Mouse (Mus musculus): ENCODE data around the gene Mcu.

Mcu gene

DNA sequence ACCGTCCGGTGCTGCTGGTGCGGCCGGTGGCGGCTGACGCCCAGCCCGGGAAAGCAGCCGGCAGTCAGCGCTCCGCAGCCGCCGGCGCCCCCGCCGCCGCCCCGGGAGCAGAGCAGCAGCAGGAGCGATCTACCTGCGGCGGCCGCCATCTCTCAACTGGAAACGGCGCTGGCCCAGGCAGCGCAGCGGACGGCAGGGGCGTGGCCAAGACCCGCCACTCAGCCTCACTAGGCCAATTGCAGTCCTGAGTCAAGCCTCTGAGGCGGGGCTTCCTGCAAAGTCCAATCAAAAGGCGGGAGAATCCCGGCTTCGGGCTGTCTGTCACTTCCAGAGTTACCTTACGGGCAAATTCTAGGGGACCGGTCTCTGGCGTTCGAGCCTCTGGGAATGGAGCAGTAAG, at the start of gene Mcu:
TSS of gene Mcu (minus strand) at position 171 of the 400 bp plus-strand sequence.
- DNase-seq, result peak; percentile 96

DNA sequence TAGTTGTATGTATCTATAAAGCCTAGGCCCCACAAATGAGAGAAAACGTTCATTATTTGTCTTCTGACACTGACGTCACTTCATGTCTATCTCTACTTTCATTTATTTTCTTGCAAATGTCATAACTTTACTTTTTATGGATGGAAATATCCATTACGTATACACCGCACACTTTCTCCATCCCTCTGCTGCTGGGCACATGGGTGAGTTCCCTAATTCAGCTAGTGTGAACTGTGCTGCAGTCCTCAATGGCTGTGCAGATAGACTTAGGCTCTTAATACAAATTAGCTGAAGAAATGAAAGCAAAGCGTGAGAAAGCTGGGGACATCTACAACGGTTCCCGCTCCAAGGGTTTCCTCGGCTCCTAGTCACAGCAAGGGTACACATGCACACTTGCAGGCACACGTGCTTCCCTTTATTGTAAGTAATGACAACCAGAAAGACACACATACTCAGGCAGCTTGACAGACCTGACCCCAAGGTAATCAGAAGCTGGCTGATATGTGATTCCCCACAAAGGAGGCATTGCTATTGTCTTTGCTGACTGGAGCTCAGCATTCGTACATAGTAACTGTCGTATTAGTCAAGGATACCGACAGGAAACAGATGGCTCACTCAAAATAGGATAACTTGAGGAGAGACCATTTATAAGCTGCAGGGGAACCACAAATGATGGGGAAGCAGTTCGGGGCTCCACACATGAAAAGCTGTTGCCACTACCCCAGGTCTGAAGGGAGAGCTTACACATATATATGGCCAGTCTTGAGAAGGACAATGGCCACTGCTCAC, 49.2 kb upstream of the Mcu start:
- no peak for DNase-seq

DNA sequence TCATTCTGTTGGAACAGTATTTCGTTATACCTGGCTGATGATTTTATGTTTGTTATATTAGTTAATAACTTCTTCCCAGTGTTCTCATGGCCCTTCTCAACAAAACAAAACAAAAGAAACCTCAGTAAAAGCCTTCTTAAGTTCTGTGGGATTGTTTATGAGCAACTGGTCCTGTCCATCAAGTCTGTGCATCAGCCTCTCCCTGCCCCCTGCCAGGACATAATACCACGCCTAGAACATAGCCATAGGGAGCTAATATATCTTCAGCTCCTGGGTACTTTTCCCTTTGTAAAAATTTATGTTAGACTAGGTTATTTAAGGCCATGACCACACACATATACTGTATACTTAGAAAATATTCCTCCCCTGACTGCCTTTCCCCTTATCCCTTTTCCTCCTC, 48.3 kb upstream of the Mcu start:
- DNase-seq, result no peak

DNA sequence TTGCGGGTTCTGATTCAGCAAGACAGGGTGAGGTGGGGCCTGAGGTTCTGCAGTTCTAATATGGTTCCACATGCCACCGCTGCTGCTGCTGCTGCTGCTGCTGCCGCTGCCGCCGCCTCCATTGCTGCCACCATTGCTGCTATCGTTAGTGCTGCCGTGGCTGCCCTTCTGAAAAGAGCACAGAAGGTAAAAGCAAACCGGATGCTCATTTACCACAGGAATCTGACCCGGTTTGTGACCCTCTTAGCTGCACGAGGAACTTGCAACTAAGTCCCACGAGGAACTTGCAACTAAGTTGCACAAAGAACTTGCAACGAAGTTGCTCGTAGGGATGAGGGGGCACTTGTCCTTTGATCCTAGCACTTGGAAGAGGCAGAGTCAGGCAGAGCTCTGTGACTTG, 40.3 kb upstream of the Mcu start:
- no peak for DNase-seq

DNA sequence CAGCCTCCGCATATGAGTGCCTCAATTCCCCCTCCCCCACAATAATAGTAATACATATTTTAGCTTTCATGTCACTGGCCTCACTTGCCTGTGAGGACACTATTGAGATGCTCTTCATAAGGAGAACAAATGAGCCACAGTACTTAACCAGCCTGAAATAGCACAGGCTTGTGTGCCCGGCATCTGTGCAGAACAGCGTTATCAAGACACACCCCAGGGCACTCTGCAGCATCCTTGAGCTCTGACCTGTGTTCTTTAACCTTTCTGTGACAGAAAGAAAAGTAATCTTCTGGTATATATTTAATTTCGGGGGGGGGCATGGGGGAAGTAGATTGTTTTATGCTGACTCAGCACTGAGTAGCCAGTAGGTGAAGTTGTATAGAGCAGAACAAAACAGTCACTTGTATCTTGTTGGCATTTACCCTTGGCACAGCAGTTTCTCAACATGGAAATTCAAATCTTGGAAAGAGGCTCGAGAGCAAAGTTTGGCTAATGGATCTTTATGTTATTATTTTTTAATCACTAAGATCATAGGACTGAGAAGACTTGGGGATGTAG, 30.4 kb upstream of the Mcu start:
- DNase-seq, result no peak

DNA sequence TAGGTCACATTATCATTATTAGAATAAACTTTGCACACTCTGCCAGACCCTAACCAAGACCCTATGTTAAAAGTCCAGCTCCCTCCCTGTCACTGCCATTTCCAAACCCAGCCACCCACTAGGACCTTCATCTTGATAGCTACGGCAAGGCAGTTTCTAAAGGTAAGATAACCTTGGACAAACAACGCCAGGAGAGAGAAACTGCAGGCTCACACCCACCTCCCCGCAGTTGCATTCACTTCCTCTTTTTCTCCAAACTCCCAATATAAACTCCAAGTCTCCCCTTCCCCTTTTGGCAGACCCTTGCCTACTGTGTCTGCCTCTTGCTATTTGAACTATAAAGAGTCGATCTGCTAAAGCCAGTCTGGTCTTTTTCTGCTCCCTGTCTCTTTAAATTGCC, 28.7 kb upstream of the Mcu start:
- DNase-seq, result no peak

DNA sequence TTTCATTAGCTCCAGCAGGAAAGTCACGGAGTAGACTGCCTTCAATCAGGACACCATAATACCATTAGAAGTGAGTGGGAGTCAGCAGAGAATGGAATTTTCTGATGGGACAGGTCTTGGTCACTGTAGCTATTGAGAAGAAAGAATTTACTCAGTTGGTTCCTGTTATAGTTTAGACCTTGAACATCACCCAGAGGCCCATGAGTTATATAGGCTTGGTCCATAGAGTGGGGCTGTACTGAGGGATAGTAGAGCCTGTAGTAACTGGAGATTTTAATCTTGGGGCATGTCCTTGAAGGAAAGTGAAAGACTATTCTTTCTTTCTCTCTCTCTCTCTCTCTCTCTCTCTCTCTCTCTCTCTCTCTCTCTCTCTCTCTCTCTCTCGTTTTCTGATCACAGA, 28.2 kb upstream of the Mcu start:
- no peak for DNase-seq

DNA sequence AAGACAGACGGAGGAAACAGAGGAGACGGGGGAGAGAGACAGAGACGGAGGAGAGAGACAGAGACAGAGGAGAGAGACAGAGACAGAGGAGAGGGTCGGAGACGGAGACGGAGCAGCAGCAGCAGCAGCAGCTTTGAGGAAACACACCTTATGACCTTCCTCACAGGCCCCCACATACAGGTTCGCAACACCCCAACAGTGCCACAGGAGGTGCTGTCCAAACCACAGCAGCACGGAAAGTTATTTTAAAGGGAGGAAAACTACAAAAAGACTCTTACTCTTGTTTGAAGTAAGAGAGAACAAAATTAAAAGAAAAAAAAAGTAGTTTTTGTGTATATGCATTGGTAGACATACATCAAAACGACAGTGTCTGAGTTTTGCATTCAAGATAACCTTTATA, 27.2 kb upstream of the Mcu start:
- DNase-seq, result no peak

DNA sequence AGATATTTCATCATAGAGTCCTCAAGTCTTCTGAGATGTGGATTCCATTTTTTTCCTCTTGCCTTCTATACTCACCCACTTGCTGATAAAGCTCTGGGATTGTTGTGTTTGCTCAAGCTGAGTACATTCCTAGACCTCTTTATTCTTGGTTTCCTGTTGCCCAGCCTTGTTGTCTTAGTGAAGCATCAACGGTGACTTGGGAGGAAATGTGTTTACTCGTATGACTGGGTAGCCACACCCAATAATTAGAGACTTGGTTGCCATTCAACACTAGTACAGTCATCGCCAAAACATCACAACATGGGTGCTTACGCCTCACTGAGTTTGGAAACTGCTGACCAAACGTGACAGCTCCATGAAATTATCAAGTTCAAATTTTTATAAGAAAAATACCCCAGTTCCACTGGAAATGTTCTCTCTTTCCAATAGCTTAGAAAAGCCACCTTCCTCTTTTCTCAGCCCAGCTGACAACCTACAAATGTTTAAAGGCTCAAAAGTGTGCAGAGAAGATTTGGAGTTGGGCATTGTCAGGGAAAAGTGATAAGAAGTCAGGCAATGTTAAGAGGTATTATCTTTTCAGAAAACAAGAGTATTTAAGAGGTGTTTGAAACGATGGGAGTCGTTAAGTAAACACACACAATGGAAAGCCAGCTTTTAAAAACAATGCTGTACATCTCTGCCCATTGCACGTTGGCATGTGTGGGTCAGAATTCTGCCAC, 26.3 kb upstream of the Mcu start:
- DNase-seq, result no peak

DNA sequence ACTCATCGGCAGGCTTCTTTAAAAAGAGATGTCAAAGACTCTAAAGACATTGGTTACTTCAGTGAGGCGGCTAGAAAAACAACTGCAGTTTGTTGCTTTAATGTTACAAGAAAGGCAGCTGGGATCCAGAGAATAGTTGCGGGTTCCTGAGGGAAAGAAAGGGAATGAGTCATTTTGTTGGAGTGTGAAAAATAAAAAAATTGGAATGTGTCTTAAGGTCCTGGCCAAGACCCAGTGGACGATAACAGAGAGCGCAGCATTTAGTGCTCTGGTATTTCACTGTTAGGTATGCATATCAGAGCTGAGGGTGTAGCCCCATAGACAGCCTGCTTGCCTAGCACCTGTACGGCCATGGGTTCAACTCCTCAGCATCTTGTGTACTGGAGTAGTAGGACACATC, 22.1 kb upstream of the Mcu start:
- DNase-seq, result no peak

DNA sequence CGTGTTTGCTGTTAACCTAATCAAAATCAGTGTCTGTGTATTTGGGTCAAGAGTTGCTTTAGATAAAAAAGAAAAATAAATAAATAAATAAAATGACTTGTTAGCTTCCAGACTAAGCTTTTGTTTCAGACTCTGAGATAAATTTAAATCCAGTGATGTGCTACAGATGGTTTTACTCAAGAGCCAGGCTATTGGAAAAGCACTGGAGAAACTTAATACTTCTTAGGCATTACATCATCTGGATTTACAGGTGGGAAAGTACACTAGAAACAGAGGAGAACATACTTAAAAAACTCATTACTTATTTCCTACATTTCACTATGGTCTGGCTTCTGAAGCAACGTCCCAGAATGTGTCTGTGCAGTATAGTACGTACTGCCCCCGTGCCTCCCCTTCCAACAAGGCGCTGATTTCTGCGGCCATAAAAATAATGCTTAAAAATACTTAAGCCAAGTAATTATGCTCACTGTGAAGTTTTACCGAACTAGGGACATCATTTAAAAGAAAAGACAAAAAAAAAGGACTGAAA, 21.2 kb upstream of the Mcu start:
- no peak for DNase-seq

DNA sequence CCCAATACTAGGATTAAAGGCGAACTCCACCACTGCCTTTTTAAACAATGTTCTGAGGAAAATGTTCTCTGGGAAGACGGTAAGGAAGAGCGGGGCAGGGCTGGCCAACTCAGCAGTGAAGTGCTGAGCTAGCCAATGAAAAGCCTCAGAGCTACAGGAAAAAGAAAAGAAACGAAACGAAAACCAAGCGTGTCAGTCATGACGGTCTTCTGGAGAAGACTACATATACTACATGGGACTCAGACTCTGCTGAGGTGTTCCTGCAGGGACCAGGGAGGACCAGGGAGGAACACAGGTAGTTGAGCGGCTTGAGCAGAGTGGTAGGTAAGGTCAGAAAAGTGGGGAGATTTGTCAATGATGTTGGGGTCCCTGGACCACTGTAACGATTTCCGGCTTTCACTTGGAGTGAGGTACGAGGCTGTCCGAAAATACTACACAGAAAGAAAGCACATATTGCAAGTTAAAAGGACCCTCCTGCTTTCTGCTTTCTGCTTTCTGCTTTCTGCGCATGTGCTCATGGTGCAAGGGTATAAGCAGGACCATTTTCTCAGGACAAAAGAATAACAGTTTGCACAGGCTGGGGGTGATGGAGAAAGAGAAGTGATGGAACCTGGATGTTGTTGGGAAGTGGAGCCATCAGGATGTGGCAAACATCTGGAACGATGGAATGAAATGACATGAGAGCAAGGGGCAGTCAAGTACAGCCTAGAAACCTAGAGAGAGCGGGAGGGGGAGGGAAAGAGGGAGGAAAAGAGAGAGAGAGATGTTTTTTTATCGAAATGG, 20.4 kb upstream of the Mcu start:
- DNase-seq, result no peak

DNA sequence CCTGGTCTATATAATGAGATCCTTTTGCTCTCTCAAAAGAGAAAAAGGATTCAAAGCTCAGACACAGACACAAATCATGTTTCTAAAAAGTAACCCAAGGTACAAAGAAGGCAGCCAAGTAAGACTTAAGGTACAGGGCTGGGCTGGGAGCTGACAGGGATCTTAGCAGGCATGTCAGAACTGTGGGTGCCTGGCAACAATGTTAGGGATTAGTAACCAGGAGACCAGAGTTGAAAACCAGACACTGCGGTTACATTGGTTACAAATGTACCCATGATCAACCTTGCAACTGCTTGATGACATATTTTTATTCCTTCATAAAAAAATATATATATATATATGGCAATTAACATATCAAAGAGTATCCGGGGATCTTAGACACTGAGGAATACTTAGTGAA, 19.6 kb upstream of the Mcu start:
- no peak for DNase-seq

DNA sequence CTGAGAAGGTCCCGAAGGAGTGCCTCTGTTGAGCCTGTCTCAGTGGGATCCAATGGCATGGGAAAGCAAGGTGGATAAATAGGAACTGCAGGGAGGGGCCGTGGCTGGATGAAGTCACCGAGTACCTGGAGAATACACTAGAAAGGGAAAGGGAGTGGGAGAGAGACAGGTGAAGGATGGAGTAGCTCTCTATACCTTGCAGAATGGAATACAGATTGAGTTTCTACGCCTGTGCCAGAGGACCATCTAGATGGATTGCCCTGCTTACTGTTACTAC, 13.0 kb upstream of the Mcu start:
- DNase-seq, result no peak

DNA sequence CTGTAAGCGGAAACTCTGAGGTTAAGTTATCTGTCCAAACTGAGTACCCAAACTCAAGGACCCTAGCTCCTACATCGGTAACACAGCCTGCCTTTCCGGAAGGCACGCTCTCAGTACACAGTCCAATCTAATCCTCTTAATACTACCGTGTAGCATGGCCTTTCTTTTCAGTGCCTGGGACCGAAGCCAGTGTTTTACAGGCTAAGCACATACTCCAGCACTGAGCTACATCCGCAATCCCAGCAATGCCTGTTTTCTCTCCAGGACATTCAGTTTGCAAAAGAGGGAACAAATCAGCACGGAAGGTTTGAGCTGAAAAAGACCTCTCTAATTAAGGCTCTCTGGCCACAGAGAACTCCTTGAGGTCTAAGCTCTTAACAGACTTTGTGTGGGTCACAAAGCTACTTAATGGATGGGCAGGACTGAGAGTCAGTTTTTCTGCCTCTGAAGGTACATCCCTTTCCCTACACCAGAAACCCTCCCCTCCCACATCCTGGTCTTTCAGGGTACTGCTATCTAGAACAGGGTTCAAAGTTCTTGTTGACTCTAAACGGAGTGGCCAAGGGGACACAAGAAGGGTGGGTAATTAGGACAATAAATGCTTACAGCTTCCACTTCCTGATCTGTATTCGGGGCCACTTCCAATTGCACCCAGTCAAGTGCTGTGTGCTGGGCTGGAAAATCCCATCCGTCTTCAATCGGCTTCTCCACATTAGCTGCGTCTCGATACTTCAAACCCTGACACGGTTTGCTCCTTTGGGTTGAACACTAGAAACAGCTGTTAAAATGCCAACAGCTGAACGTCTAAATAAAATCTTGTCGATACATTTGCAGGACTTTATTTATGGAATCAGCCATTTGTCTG, 12.4 kb upstream of the Mcu start:
- DNase-seq, result no peak

DNA sequence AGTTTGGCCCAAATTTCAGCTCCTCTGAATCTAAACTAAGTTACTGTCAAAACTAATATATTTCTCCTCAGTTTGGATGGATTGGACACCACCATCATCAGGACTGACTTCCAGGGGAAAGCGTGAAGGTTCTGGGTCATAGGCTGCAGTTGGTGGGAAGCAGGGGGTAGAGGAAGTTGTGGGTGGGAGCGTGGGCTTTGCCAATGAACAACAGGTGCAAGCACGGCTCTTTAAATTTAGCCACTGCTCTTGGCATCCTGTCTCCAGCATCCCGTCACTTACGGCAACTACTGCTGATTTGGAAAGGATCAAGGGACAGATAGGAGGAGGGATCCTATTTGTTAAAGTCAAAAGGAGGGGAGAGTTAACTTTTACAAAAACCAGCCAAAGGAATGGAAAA, 7.0 kb upstream of the Mcu start:
- no peak for DNase-seq

DNA sequence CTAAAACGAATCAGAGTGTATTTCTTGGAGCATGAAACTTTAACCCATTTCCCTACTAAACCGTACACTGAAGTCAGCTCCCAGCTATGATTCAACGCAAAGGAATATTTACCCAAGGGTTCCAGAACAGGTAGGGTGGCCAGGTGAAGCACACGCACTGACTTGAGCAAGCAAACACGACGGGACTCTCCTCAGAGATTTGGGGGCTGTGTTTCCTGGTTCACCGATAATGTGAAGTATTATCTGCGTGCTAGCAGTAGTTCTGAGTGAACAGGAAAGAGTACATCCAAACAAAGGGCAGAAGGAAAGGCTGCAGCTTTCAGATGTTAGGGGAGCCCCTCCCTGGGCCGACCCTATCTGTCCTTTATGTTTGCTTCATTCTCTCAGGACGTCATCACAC, 4.9 kb upstream of the Mcu start:
- DNase-seq, result no peak

DNA sequence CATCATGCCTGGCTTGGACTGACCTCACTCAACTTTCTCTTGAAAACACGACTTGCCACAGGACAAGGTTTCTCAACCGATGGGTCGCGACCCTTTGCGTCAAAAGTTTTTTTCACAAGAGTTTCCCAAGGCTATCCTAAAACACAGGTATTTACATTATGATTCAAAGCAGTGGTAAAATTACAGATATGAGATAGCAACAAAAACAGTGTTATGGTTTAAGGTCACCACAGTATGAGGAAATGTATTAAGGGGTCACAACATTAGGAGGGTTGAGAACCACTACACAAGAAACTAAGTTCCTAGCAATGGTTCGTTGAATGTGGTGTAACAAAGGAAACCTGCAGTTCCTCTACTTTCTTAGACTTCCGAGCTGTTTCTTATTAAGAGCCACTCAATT, 1.3 kb upstream of the Mcu start:
- no peak for DNase-seq

DNA sequence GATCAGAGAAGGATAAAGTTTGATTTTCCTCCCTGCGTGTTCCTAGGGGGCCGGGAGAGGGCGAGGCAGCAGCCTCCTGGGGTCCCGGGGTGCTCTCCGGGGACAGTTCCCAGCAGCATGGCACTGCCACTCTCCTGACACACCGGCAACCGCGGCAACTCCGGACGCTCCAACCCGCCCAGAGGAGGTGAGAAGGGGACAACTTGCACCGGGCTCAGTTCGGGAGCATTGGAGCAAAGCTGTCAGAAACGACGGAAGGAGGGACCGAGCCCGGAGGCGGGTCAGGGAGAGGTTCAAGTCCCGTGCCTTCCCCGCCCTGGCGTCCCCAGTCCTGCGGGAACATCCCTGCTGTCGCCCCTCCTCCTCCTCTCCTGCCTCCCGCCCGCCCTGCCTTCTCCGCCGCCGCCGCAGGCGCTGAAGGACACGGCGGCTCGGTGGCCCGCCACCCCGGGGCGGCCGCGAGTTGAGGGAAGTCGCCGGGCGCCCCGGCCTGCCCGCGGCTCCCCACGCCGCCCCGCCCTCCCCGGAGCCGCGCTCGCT, 441 bp downstream of the Mcu start, which contains the start of gene Gm10322:
TSS of gene Gm10322 (plus strand) at position 83 of the 540 bp plus-strand sequence.
- DNase-seq, result peak; percentile 71

DNA sequence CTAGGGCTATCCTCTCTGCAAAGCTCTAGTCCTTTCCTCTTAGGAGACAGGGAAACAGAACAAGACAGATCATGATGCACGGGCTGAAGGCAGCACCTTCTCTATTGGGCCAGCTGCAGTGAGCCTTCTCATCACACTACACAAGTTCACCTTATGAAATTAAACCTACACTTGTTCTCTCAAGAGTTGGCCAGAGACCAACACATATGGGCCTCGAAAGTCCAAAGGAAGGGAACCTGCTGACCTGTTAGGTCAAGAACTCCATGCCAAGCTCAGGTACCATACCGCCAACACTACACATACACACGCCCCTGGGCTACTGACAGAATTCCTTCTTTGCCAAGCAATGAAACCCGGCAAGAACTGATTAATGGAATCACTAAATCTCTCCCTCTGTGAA, 1.1 kb downstream of the Mcu start:
- DNase-seq, result no peak

DNA sequence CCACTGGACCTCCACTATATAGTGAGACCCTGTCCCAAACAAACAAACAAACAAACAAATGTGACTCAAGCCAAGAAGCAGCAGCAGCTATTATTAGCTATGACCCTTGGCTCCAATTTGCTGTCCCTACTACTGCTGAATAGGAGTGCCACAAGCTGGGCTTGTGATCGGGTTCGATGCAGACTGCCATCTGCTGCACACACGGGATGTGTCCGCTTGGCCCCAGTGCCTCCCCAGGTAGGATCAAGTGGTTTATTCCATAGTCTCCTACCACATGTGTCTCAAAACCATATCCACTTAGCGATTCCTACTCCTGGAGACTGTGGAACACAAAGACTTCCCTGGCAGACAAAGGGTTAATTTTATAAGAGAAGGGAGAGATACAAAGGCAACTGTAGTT, 2.4 kb downstream of the Mcu start:
- DNase-seq, result no peak

DNA sequence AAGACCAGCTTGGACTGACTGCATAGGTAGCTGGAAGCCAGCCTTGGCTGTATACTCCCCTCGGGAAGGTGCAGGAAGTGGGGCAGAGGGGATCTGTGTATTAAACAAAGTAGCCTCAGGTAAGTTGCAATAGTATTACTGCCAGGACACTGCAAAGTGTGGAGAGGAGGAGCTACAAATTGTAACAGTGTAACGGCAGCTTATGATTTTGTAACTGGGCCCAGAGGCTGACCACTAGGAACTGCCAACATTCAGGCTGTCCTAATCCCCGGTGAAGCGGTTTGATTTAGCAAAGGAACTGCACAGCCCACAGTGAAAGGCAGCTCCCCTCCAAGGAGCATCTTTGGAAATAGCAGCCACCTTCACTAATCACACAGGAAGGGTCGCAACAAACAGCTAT, 3.2 kb downstream of the Mcu start:
- no peak for DNase-seq
